Mouse (Mus musculus): ENCODE results near the gene Clcc1.
"Not testable (repeated sequence)": the region's sequence is repeated elsewhere in the genome, so short reads cannot be mapped to it uniquely, and the experiment has no call there.

The Clcc1 gene

DNA sequence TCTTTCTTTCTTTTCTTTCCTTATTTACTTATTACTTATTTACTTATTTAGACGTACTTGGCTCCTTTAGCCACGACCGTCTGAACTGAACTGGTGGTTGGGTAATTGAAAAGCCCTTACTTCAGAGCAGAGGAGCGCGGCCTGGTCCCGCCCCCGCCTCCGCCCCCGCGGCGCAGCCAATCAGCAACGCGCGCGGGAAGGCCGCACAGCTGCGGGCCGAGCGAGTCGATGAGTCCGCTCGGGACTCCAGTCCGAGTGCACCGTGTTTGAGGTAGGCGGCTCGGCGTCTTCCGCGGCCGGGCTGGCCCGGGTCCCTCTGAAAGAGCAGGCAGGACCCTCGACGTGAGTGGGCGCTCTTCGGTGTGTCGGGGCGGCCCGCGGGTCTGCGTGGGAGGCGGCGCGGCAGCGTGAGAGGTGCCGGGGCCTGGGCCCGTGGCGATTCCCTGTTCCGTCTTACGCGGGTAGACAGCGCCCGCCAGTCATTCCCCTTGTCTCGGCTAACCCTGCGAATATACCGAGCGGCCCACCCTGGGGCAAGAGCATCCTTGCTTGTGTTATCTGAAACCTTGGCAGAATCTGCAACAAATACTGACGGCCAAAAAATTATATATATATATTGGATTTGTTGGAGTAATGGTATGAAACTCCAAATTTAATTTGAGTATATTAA lies at the start of gene Clcc1:
Gene Clcc1, plus strand, starts transcription at position 204 of the 670 bp plus-strand sequence.
- no peak for TF ChIP-seq POU5F1 (IDR thresholded peaks at IDR 0.05; ENCODE audit: borderline replicate concordance, low read length)
- no peak for TF ChIP-seq CTCF (conservative IDR thresholded peaks at IDR 0.05; ENCODE audit: low read length)
- no peak for TF ChIP-seq NANOG (IDR thresholded peaks at IDR 0.05; ENCODE audit: borderline replicate concordance, low read length)

DNA sequence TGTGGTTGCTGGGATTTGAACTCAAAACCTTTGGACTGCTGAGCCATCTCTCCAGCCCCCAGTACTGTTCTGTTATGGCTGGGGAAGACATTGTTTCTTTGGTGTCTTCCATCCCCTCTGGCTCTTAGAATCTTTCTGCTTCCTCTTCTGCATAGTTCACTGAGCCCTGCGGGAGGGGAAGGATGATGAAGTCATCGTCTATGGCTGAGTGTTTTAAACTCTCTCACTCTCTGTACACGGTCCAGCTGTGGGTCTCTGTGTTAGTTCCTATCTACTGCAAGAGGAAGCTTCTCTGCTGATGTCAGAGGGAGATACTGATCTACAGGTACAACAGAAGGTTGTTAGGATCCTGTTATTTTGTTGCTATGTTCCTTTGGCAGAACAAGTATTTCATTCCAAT lies 44.8 kb upstream of the Clcc1 start:
- TF ChIP-seq POU5F1 (IDR thresholded peaks at IDR 0.05; ENCODE audit: borderline replicate concordance, low read length) (no peak), CTCF (conservative IDR thresholded peaks at IDR 0.05; ENCODE audit: low read length) (no peak), NANOG (IDR thresholded peaks at IDR 0.05; ENCODE audit: borderline replicate concordance, low read length) (no peak)
- Histone ChIP-seq H3K4me3 (replicated peaks; ENCODE audit: low read length) (no peak overlapping the region), H3K27me3 (ENCODE audit: insufficient read depth, low read length) (no peaks in the 10 kb centered on the region), H3K4me1 (replicated peaks; ENCODE audit: low read depth, low read length) (peaks cover 4% of the 10 kb centered on the region; the same call in 1 of the 2 replicates), H3K9me3 (ENCODE audit: low read length) (no peaks in the 10 kb centered on the region), H3K36me3 (ENCODE audit: insufficient read depth, low read length) (peaks cover 18% of the 10 kb centered on the region)

More for the DNA sequence above, at the start of gene Clcc1:
- Histone ChIP-seq H3K9me3 (ENCODE audit: low read length) (no peaks in the 10 kb centered on the region), H3K4me1 (replicated peaks; ENCODE audit: low read depth, low read length) (peaks cover 25% of the 10 kb centered on the region), H3K36me3 (ENCODE audit: insufficient read depth, low read length) (0 out of 2 replicates have a peak, but pooled peaks cover 10% of the 10 kb centered on the region), H3K4me3 (replicated peaks; ENCODE audit: low read length) (peak within 1 kb of the TSS; percentile 89), H3K27me3 (ENCODE audit: insufficient read depth, low read length) (no peaks in the 10 kb centered on the region)

DNA sequence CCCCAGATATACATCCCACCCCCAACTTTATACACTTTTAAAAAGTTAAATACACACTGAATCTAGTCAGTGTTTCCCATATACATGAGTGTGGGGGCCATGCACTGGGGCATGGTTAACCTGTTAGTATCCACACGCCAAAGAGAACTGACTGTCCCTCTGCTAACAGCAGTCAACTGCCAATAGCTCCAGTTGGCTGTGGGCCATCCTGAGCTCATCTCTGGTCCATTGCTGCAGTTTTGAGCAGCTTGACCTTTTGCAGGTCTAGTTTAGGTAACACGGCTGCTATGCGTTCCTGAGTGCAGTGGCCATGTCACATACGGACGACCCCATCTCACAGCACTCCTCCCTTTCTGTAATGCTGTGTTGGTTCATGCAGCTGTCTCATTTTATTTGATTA lies 19.0 kb upstream of the Clcc1 start:
- H3K36me3 ChIP-seq (ENCODE audit: insufficient read depth, low read length), result 0 out of 2 replicates have a peak, but pooled peaks cover 8% of the 10 kb centered on the region
- H3K27me3 ChIP-seq (ENCODE audit: insufficient read depth, low read length), result no peaks in the 10 kb centered on the region
- no peaks in the 10 kb centered on the region for H3K4me1 ChIP-seq (replicated peaks; ENCODE audit: low read depth, low read length)
- no peaks in the 10 kb centered on the region for H3K9me3 ChIP-seq (ENCODE audit: low read length)
- TF ChIP-seq CTCF (conservative IDR thresholded peaks at IDR 0.05; ENCODE audit: low read length) (no peak), NANOG (IDR thresholded peaks at IDR 0.05; ENCODE audit: borderline replicate concordance, low read length) (no peak), POU5F1 (IDR thresholded peaks at IDR 0.05; ENCODE audit: borderline replicate concordance, low read length) (no peak)
- H3K4me3 ChIP-seq (replicated peaks; ENCODE audit: low read length), result no peak overlapping the region

DNA sequence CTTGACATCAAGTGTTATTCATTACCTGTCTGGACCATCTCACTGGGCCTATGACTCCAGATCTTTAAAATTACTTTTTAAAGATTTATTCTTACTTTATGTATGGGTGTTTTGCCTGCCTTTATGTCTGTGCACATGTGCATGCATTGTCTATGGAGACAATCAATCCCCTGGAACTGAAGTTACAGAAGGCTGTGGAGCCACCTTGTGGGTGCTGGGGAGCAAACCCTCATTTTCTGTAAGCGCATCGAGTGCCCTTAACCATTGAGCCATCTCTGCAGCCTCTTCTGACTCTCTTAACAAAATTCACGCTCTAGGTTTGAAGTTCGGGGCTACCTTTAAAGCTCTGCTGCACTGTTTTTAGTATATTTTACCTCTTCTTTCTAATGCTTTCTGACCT lies 14.3 kb upstream of the Clcc1 start:
- Histone ChIP-seq H3K9me3 (ENCODE audit: low read length) (no peaks in the 10 kb centered on the region), H3K4me3 (replicated peaks; ENCODE audit: low read length) (no peak overlapping the region), H3K27me3 (ENCODE audit: insufficient read depth, low read length) (no peaks in the 10 kb centered on the region), H3K36me3 (ENCODE audit: insufficient read depth, low read length) (peaks cover 17% of the 10 kb centered on the region), H3K4me1 (replicated peaks; ENCODE audit: low read depth, low read length) (no peaks in the 10 kb centered on the region)
- TF ChIP-seq NANOG (IDR thresholded peaks at IDR 0.05; ENCODE audit: borderline replicate concordance, low read length) (no peak), POU5F1 (IDR thresholded peaks at IDR 0.05; ENCODE audit: borderline replicate concordance, low read length) (no peak), CTCF (conservative IDR thresholded peaks at IDR 0.05; ENCODE audit: low read length) (0 out of 2 replicates have a peak, but pooled peaks have one; percentile 16)

DNA sequence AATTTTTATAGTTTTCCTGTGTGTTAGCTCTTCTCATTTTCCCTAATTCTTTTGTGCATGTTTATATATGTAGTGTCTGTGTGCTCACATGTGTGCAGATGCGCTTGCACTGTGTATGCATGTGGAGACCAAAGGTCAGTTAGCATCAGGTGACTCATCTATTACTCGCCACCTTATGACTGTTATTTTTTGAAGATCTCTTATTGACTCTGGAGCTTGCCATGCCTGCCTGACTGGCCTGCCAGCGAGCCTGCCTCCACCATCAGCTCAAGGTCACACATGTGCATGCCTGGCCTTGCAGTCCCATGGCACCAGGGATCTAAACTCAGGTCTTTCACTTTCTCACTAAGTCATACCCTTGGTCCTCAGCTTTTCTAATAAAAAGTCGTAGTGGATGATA lies 12.7 kb upstream of the Clcc1 start:
- H3K27me3 ChIP-seq (ENCODE audit: insufficient read depth, low read length), result no peaks in the 10 kb centered on the region
- TF ChIP-seq POU5F1 (IDR thresholded peaks at IDR 0.05; ENCODE audit: borderline replicate concordance, low read length) (no peak), CTCF (conservative IDR thresholded peaks at IDR 0.05; ENCODE audit: low read length) (no peak)
- H3K9me3 ChIP-seq (ENCODE audit: low read length), result no peaks in the 10 kb centered on the region
- H3K36me3 ChIP-seq (ENCODE audit: insufficient read depth, low read length), result peaks cover 25% of the 10 kb centered on the region
- H3K4me1 ChIP-seq (replicated peaks; ENCODE audit: low read depth, low read length), result peaks cover 13% of the 10 kb centered on the region
- H3K4me3 ChIP-seq (replicated peaks; ENCODE audit: low read length), result no peak overlapping the region

DNA sequence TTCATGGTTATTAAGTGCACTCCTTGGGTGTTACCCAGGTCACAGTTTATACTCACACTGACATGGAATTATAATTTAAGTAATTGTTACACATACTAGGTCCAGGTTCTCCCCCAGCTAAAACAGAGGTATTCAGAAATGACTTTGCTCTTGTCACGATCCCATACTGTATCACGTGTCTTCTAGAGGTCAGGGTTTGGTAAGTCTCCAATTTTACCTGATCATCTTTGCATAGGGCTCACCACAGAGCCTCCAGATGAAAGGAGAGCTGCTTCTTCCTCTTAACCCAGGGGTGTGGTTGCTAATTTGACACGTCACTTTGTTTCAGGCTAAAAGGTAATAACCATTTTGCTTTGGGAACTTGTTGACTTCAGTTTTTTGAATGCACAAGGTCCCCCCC lies 8.9 kb upstream of the Clcc1 start:
- TF ChIP-seq NANOG (IDR thresholded peaks at IDR 0.05; ENCODE audit: borderline replicate concordance, low read length) (no peak), POU5F1 (IDR thresholded peaks at IDR 0.05; ENCODE audit: borderline replicate concordance, low read length) (no peak), CTCF (conservative IDR thresholded peaks at IDR 0.05; ENCODE audit: low read length) (no peak)
- Histone ChIP-seq H3K4me1 (replicated peaks; ENCODE audit: low read depth, low read length) (peaks cover 43% of the 10 kb centered on the region), H3K9me3 (ENCODE audit: low read length) (no peaks in the 10 kb centered on the region), H3K4me3 (replicated peaks; ENCODE audit: low read length) (no peak overlapping the region), H3K27me3 (ENCODE audit: insufficient read depth, low read length) (no peaks in the 10 kb centered on the region), H3K36me3 (ENCODE audit: insufficient read depth, low read length) (peaks cover 18% of the 10 kb centered on the region)

DNA sequence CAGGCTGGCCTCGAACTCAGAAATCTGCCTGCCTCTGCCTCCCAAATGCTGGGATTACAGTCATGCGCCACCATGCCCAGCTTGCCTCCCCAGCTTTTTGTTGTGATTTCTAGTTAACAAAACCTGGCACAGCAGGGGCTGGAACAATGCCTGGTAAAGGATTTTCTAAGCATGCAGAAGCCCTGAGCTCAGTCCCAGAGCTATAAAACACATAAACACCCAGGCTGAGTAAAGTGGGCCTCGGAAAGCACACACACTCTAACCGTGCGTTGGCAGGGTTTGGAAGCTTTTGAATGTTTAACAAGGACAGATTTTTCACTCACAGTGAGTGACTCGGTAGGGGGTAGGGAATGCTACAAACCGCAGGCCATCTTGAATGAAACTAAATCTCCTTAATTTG lies 7.7 kb upstream of the Clcc1 start:
- no peak for TF ChIP-seq POU5F1 (IDR thresholded peaks at IDR 0.05; ENCODE audit: borderline replicate concordance, low read length)
- TF ChIP-seq NANOG (IDR thresholded peaks at IDR 0.05; ENCODE audit: borderline replicate concordance, low read length), result no peak
- TF ChIP-seq CTCF (conservative IDR thresholded peaks at IDR 0.05; ENCODE audit: low read length), result no peak
- Histone ChIP-seq H3K27me3 (ENCODE audit: insufficient read depth, low read length) (no peaks in the 10 kb centered on the region), H3K9me3 (ENCODE audit: low read length) (no peaks in the 10 kb centered on the region), H3K4me3 (replicated peaks; ENCODE audit: low read length) (no peak overlapping the region), H3K4me1 (replicated peaks; ENCODE audit: low read depth, low read length) (peaks cover 43% of the 10 kb centered on the region), H3K36me3 (ENCODE audit: insufficient read depth, low read length) (peaks cover 18% of the 10 kb centered on the region)

DNA sequence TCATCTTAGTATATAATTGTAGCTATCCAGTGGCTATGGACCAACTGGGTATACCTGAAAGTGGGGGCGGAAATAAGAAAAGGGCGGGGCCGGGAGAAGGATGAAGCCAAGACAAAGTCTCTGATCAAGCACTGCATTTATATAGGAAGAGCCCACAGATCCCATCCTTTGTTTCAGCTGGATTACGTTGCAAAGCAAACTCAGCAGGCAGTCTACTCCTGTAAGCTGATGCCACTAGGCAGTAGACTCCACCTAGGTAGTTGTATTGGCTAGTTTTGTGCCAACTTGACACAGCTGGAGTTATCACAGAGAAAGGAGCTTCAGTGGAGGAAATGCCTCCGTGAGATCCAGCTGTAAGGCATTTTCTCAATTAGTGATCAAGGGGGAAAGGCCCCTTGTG lies 6.0 kb upstream of the Clcc1 start:
- peaks cover 18% of the 10 kb centered on the region for H3K36me3 ChIP-seq (ENCODE audit: insufficient read depth, low read length)
- peaks cover 51% of the 10 kb centered on the region for H3K4me1 ChIP-seq (replicated peaks; ENCODE audit: low read depth, low read length)
- not testable (repeated sequence) for H3K4me3 ChIP-seq (replicated peaks; ENCODE audit: low read length); H3K9me3 ChIP-seq (ENCODE audit: low read length); H3K27me3 ChIP-seq (ENCODE audit: insufficient read depth, low read length)

All from E14TG2a.4 (cell line).